Mouse (Mus musculus) kidney, embryonic 14.5 days (tissue): Measurements from ENCODE around the gene Plcb4. TPM values are rescaled to one million over a fixed set of nuclear protein-coding genes. Genes with fewer than 3 reads are reported as not detected.

ENCODE experiments used
- ATAC-seq: fragments of 200-750 bp; cut with Nextera tagmentation; 2 replicates; pipeline ENCODE4 v1.8.0; 2017; ENCODE audit warnings: moderate number of reproducible peaks, mild to moderate bottlenecking, moderate TSS enrichment, moderate library complexity; ENCODE audit not compliant: low FRiP score, low TSS enrichment
- H3K27ac ChIP-seq: fragments of 300-500 bp; sonication (generic); 2 replicates; pipeline ENCODE4 v1.5.1; 2014; ENCODE audit warnings: low read depth, mild to moderate bottlenecking, low read length, moderate library complexity, mixed read lengths
- H3K27me3 ChIP-seq: fragments of 300-500 bp; sonication (generic); 2 replicates; pipeline ENCODE4 v1.6.1; 2014; ENCODE audit warnings: mild to moderate bottlenecking, low read length; ENCODE audit not compliant: control insufficient read depth, insufficient read depth
- H3K36me3 ChIP-seq: fragments of 300-500 bp; sonication (generic); 2 replicates; pipeline ENCODE4 v1.6.1; 2014; ENCODE audit warnings: low read length, mixed read lengths; ENCODE audit not compliant: control insufficient read depth, insufficient read depth
- H3K4me1 ChIP-seq: fragments of 300-500 bp; sonication (generic); 2 replicates; pipeline ENCODE4 v1.6.1; 2014; ENCODE audit warnings: low read length, mixed read lengths; ENCODE audit not compliant: control insufficient read depth, insufficient read depth
- H3K4me2 ChIP-seq: fragments of 300-500 bp; sonication (generic); replicated peaks from 2 replicates; pipeline ENCODE4 v1.6.1; 2014; ENCODE audit warnings: low read depth, mild to moderate bottlenecking, low read length
- H3K4me3 ChIP-seq: fragments of 300-500 bp; sonication (generic); 2 replicates; pipeline ENCODE4 v1.5.1; 2014; ENCODE audit warnings: mild to moderate bottlenecking, low read length
- H3K9ac ChIP-seq: fragments of 300-500 bp; sonication (generic); 2 replicates; pipeline ENCODE4 v1.6.1; 2014; ENCODE audit warnings: low read depth, mild to moderate bottlenecking, low read length, moderate library complexity
- H3K9me3 ChIP-seq: fragments of 300-500 bp; sonication (generic); 2 replicates; pipeline ENCODE4 v1.6.1; 2016; ENCODE audit warnings: low read length; ENCODE audit not compliant: control insufficient read depth
- WGBS: fragments of 180-500 bp; shearing (Covaris S2); extraction: QIAGEN DNeasy Blood & Tissue Kit; methylation state at CpG from one replicate; pipeline ENCODE4 v1.1.7; 2014; 5-methylcytosine and 5-hydroxymethylcytosine counted together
- polyA plus RNA-seq: library from polyadenylated mRNA; unstranded; fragments of >200 nt; fragmentation: Nextera tagmentation; extraction: Ambion mirVana; gene quantifications from 2 replicates; pipeline ENCODE4 v1.2.1, GENCODE M21; 2014

Gene Plcb4
- polyA plus RNA-seq, 1 experiment from 2014 or later: 21.2 TPM

GRCm38 (mm10) chr2:135835911-135836310 lies 177.1 kb downstream of the Plcb4 start:
- Histone ChIP-seq H3K4me1 (no peaks in the 10 kb centered on the region), H3K9ac (no peak overlapping the region), H3K4me2 (no peak overlapping the region), H3K36me3 (no peaks in the 10 kb centered on the region), H3K4me3 (no peak overlapping the region), H3K27me3 (no peaks in the 10 kb centered on the region), H3K27ac (no peak overlapping the region), H3K9me3 (no peaks in the 10 kb centered on the region)
- no peak for ATAC-seq
- 83% methylated on average over 5 of the region's 5 CpGs for WGBS

GRCm38 (mm10) chr2:135836426-135836825 lies 177.6 kb downstream of the Plcb4 start:
- Histone ChIP-seq H3K4me2 (no peak overlapping the region), H3K27ac (no peak overlapping the region), H3K27me3 (no peaks in the 10 kb centered on the region), H3K9me3 (no peaks in the 10 kb centered on the region), H3K36me3 (no peaks in the 10 kb centered on the region), H3K4me1 (no peaks in the 10 kb centered on the region), H3K9ac (no peak overlapping the region), H3K4me3 (no peak overlapping the region)
- WGBS: 92% methylated on average over 3 of the region's 3 CpGs
- no peak for ATAC-seq

- no peak for ATAC-seq
- 88% methylated on average over 1 of the region's 1 CpGs for WGBS
- H3K36me3 ChIP-seq: no peaks in the 10 kb centered on the region
- H3K4me1 ChIP-seq: no peaks in the 10 kb centered on the region
- no peak overlapping the region for H3K4me2 ChIP-seq
- no peaks in the 10 kb centered on the region for H3K27me3 ChIP-seq
- no peaks in the 10 kb centered on the region for H3K9me3 ChIP-seq
- no peak overlapping the region for H3K9ac ChIP-seq
- no peak overlapping the region for H3K27ac ChIP-seq
- H3K4me3 ChIP-seq: no peak overlapping the region
Observed at GRCm38 (mm10) chr2:135837730-135838129, 178.9 kb downstream of the Plcb4 start.

DNA sequence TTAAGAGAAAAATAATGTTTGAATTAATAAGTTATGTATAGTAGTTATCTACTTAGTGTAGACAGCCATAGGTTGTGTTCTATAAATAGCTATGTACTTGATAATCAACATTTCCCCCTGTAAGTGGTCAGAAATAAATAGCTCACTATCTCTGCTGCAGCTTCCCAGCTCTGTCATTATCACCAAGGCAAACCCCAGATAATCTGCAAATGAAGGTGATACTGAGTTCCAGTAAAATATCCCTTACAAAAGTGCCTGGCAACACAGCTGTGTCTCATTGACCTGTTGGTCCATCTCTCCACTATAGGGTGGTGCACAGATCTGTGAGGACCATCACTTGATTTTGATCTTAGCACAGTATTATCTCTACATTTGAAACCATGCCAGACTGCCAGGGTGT lies 179.3 kb downstream of the Plcb4 start:
- Histone ChIP-seq H3K27ac (no peak overlapping the region), H3K4me2 (no peak overlapping the region), H3K4me1 (no peaks in the 10 kb centered on the region), H3K36me3 (no peaks in the 10 kb centered on the region), H3K9ac (no peak overlapping the region), H3K4me3 (no peak overlapping the region), H3K9me3 (no peaks in the 10 kb centered on the region), H3K27me3 (no peaks in the 10 kb centered on the region)
- ATAC-seq: no peak

- Histone ChIP-seq H3K4me3 (no peak overlapping the region), H3K27me3 (no peaks in the 10 kb centered on the region), H3K36me3 (no peaks in the 10 kb centered on the region), H3K27ac (no peak overlapping the region), H3K4me2 (no peak overlapping the region), H3K9me3 (no peaks in the 10 kb centered on the region), H3K4me1 (no peaks in the 10 kb centered on the region), H3K9ac (no peak overlapping the region)
- 69% methylated on average over 8 of the region's 8 CpGs for WGBS
- ATAC-seq: no peak
Observed at GRCm38 (mm10) chr2:135838651-135839286, 180.0 kb downstream of the Plcb4 start.

DNA sequence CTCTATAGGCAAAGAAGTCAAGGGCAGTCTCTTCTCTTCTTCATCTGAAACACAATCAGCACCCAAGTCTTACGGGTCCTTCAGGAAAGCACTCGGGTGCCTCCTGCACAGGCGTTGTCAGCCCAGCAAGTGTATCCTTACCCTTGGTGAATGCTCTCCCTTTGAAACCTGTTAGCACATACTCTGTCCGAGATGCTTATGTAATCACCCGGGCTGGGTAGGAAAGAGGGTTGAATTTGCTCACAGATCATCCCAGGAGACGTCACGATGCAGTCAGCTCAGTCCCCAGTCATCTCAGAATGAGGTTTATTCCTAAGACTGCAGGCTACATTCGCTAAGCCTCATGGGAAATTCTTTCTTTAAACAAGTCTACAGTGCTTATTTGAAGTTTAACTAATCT lies 184.9 kb downstream of the Plcb4 start:
- no peaks in the 10 kb centered on the region for H3K9me3 ChIP-seq
- H3K27me3 ChIP-seq: no peaks in the 10 kb centered on the region
- H3K36me3 ChIP-seq: no peaks in the 10 kb centered on the region
- 81% methylated on average over 8 of the region's 8 CpGs for WGBS
- no peak overlapping the region for H3K4me2 ChIP-seq
- H3K9ac ChIP-seq: no peak overlapping the region
- no peak for ATAC-seq
- no peaks in the 10 kb centered on the region for H3K4me1 ChIP-seq
- no peak overlapping the region for H3K27ac ChIP-seq
- no peak overlapping the region for H3K4me3 ChIP-seq

GRCm38 (mm10) chr2:135846903-135847302 lies 188.1 kb downstream of the Plcb4 start:
- Histone ChIP-seq H3K9ac (no peak overlapping the region), H3K4me1 (no peaks in the 10 kb centered on the region), H3K4me3 (no peak overlapping the region), H3K36me3 (no peaks in the 10 kb centered on the region), H3K9me3 (no peaks in the 10 kb centered on the region), H3K4me2 (no peak overlapping the region), H3K27me3 (no peaks in the 10 kb centered on the region), H3K27ac (no peak overlapping the region)
- ATAC-seq: no peak
- 85% methylated on average over 3 of the region's 3 CpGs for WGBS

GRCm38 (mm10) chr2:135847738-135848137 lies 188.9 kb downstream of the Plcb4 start:
- no peak overlapping the region for H3K4me2 ChIP-seq
- no peak overlapping the region for H3K4me3 ChIP-seq
- H3K9me3 ChIP-seq: no peaks in the 10 kb centered on the region
- no peak for ATAC-seq
- 92% methylated on average over 6 of the region's 6 CpGs for WGBS
- no peaks in the 10 kb centered on the region for H3K36me3 ChIP-seq
- no peaks in the 10 kb centered on the region for H3K4me1 ChIP-seq
- no peaks in the 10 kb centered on the region for H3K27me3 ChIP-seq
- no peak overlapping the region for H3K27ac ChIP-seq
- no peak overlapping the region for H3K9ac ChIP-seq

DNA sequence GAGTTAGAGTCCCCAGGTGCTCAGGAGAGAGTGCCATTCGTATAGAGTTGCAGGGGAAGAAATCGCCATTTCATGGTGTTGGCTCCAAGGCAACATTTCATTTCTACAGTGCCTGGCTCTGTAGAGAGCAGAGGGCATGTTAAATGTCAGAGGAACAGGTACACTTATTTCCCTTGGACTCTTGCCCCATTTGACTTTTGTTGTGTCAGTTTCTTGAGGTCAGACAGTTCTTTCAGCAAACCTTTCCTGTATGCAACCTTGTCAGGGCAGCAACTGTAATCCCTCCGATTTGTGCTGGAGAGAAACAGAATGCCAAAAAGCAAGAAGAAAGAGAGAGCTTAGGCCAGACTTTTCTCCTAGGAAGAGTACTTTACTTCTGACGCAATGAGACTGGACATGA lies 189.4 kb downstream of the Plcb4 start:
- no peaks in the 10 kb centered on the region for H3K36me3 ChIP-seq
- H3K9me3 ChIP-seq: no peaks in the 10 kb centered on the region
- H3K27me3 ChIP-seq: no peaks in the 10 kb centered on the region
- 80% methylated on average over 4 of the region's 4 CpGs for WGBS
- no peak overlapping the region for H3K27ac ChIP-seq
- H3K4me3 ChIP-seq: no peak overlapping the region
- no peaks in the 10 kb centered on the region for H3K4me1 ChIP-seq
- no peak for ATAC-seq
- H3K4me2 ChIP-seq: no peak overlapping the region
- H3K9ac ChIP-seq: no peak overlapping the region
